Mouse (Mus musculus) embryonic facial prominence, embryonic 10.5 days (tissue): Measurements from ENCODE around the gene Dnaic2. TPM values are rescaled to one million over a fixed set of nuclear protein-coding genes. Genes with fewer than 3 reads are reported as not detected.

Experiments used
- DNase-seq: peaks from one replicate; pipeline ENCODE4 v3.0.0-alpha.2; 2017; ENCODE audit warnings: low spot score
- H3K27ac ChIP-seq: fragments of 300-500 bp; sonication (generic); replicated peaks from 2 replicates; pipeline ENCODE4 v1.5.1; 2016; ENCODE audit warnings: mild to moderate bottlenecking
- H3K27me3 ChIP-seq: fragments of 300-500 bp; sonication (generic); replicated peaks from 2 replicates; pipeline ENCODE4 v1.6.1; 2016; ENCODE audit warnings: low read depth, mild to moderate bottlenecking; ENCODE audit not compliant: poor library complexity, severe bottlenecking
- H3K36me3 ChIP-seq: fragments of 300-500 bp; sonication (generic); replicated peaks from 2 replicates; pipeline ENCODE4 v1.6.1; 2016; ENCODE audit warnings: mild to moderate bottlenecking, moderate library complexity
- H3K4me1 ChIP-seq: fragments of 300-500 bp; sonication (generic); 2 replicates; pipeline ENCODE4 v1.6.1; 2016
- H3K4me3 ChIP-seq: fragments of 300-500 bp; sonication (generic); 2 replicates; pipeline ENCODE4 v1.5.1; 2016; ENCODE audit warnings: mild to moderate bottlenecking, moderate library complexity
- H3K9me3 ChIP-seq: fragments of 300-500 bp; sonication (generic); 2 replicates; pipeline ENCODE4 v1.6.1; 2016; ENCODE audit warnings: mild to moderate bottlenecking
- WGBS: fragments of 180-500 bp; shearing (Covaris S2); methylation state at CpG from one replicate; pipeline ENCODE4 v1.1.7; 2016; 5-methylcytosine and 5-hydroxymethylcytosine counted together
- polyA plus RNA-seq: library from polyadenylated mRNA; unstranded; fragments of >200 nt; fragmentation: Nextera tagmentation; extraction: Ambion mirVana; gene quantifications from 2 replicates; pipeline ENCODE4 v1.2.1, GENCODE M21; 2016

The Dnaic2 gene
- polyA plus RNA-seq, 1 experiment from 2014 or later, result 1.8 TPM

GRCm38 (mm10) chr11:114687574-114688188, 39.5 kb upstream of the Dnaic2 start:
- no peaks in the 10 kb centered on the region for H3K9me3 ChIP-seq
- no peak for DNase-seq
- H3K4me3 ChIP-seq, result no peak overlapping the region
- H3K36me3 ChIP-seq, result peaks cover 20% of the 10 kb centered on the region
- peaks cover 58% of the 10 kb centered on the region for H3K4me1 ChIP-seq
- WGBS, result 60% methylated on average over 10 of the region's 10 CpGs
- H3K27ac ChIP-seq, result peak overlapping the region; percentile 20; the same call in 1 of the 2 replicates
- H3K27me3 ChIP-seq, result no peaks in the 10 kb centered on the region

- Histone ChIP-seq H3K27ac (no peak overlapping the region), H3K36me3 (peaks cover 18% of the 10 kb centered on the region), H3K9me3 (no peaks in the 10 kb centered on the region), H3K27me3 (no peaks in the 10 kb centered on the region), H3K4me3 (no peak overlapping the region), H3K4me1 (peaks cover 57% of the 10 kb centered on the region)
- DNase-seq, result no peak
- WGBS, result 77% methylated on average over 3 of the region's 3 CpGs
Observed at GRCm38 (mm10) chr11:114688729-114689128, 38.5 kb upstream of the Dnaic2 start.

- WGBS, result 95% methylated on average over 15 of the region's 15 CpGs
- Histone ChIP-seq H3K36me3 (peaks cover 25% of the 10 kb centered on the region), H3K27me3 (no peaks in the 10 kb centered on the region), H3K4me1 (peaks cover 42% of the 10 kb centered on the region), H3K27ac (no peak overlapping the region), H3K9me3 (no peaks in the 10 kb centered on the region), H3K4me3 (no peak overlapping the region)
- no peak for DNase-seq
Observed at GRCm38 (mm10) chr11:114690192-114690591, 37.0 kb upstream of the Dnaic2 start.

GRCm38 (mm10) chr11:114691454-114692182, 35.6 kb upstream of the Dnaic2 start:
- Histone ChIP-seq H3K9me3 (no peaks in the 10 kb centered on the region), H3K4me1 (peaks cover 30% of the 10 kb centered on the region)
- DNase-seq, result no peak

GRCm38 (mm10) chr11:114692601-114693000, 34.6 kb upstream of the Dnaic2 start:
- peaks cover 25% of the 10 kb centered on the region for H3K4me1 ChIP-seq
- peaks cover 29% of the 10 kb centered on the region for H3K36me3 ChIP-seq
- no peak overlapping the region for H3K4me3 ChIP-seq
- no peaks in the 10 kb centered on the region for H3K9me3 ChIP-seq
- H3K27ac ChIP-seq, result no peak overlapping the region; the same call in 1 of the 2 replicates
- H3K27me3 ChIP-seq, result no peaks in the 10 kb centered on the region
- 40% methylated on average over 7 of the region's 7 CpGs for WGBS
- no peak for DNase-seq

More at GRCm38 (mm10) chr11:114691454-114692182, 35.6 kb upstream of the Dnaic2 start:
- WGBS, result 58% methylated on average over 6 of the region's 6 CpGs
- Histone ChIP-seq H3K27me3 (no peaks in the 10 kb centered on the region), H3K4me3 (no peak overlapping the region), H3K27ac (peak overlapping the region; percentile 19; the same call in 1 of the 2 replicates), H3K36me3 (peaks cover 26% of the 10 kb centered on the region)

GRCm38 (mm10) chr11:114693456-114693855, 33.8 kb upstream of the Dnaic2 start:
- DNase-seq, result no peak
- H3K27ac ChIP-seq, result no peak overlapping the region
- H3K9me3 ChIP-seq, result no peaks in the 10 kb centered on the region
- WGBS, result 92% methylated on average over 6 of the region's 6 CpGs
- peaks cover 32% of the 10 kb centered on the region for H3K36me3 ChIP-seq
- peaks cover 20% of the 10 kb centered on the region for H3K4me1 ChIP-seq
- no peaks in the 10 kb centered on the region for H3K27me3 ChIP-seq
- H3K4me3 ChIP-seq, result no peak overlapping the region

GRCm38 (mm10) chr11:114694451-114694850, 32.8 kb upstream of the Dnaic2 start:
- DNase-seq, result no peak
- H3K9me3 ChIP-seq, result no peaks in the 10 kb centered on the region

GRCm38 (mm10) chr11:114698496-114698895, 28.7 kb upstream of the Dnaic2 start:
- H3K4me1 ChIP-seq, result peaks cover 13% of the 10 kb centered on the region
- peaks cover 23% of the 10 kb centered on the region for H3K36me3 ChIP-seq
- no peak overlapping the region for H3K4me3 ChIP-seq
- DNase-seq, result no peak
- WGBS, result 92% methylated on average over 7 of the region's 7 CpGs
- H3K27ac ChIP-seq, result no peak overlapping the region
- H3K9me3 ChIP-seq, result no peaks in the 10 kb centered on the region
- H3K27me3 ChIP-seq, result no peaks in the 10 kb centered on the region

More at GRCm38 (mm10) chr11:114694451-114694850, 32.8 kb upstream of the Dnaic2 start:
- Histone ChIP-seq H3K4me3 (no peak overlapping the region), H3K27me3 (no peaks in the 10 kb centered on the region), H3K27ac (no peak overlapping the region), H3K4me1 (peaks cover 20% of the 10 kb centered on the region), H3K36me3 (peaks cover 34% of the 10 kb centered on the region)
- 80% methylated on average over 2 of the region's 2 CpGs for WGBS

GRCm38 (mm10) chr11:114699511-114699910, 27.7 kb upstream of the Dnaic2 start:
- H3K4me1 ChIP-seq, result peaks cover 23% of the 10 kb centered on the region
- H3K4me3 ChIP-seq, result no peak overlapping the region
- H3K27ac ChIP-seq, result no peak overlapping the region
- H3K36me3 ChIP-seq, result peaks cover 21% of the 10 kb centered on the region
- 86% methylated on average over 12 of the region's 12 CpGs for WGBS
- no peaks in the 10 kb centered on the region for H3K9me3 ChIP-seq
- no peaks in the 10 kb centered on the region for H3K27me3 ChIP-seq
- DNase-seq, result no peak

GRCm38 (mm10) chr11:114702311-114702995, 24.8 kb upstream of the Dnaic2 start:
- no peaks in the 10 kb centered on the region for H3K9me3 ChIP-seq
- no peaks in the 10 kb centered on the region for H3K27me3 ChIP-seq
- 89% methylated on average over 15 of the region's 15 CpGs for WGBS
- H3K36me3 ChIP-seq, result peaks cover 5% of the 10 kb centered on the region
- no peak for DNase-seq
- 0 out of 2 replicates have a peak overlapping the region, but pooled peaks have one; percentile 8 for H3K27ac ChIP-seq
- H3K4me3 ChIP-seq, result no peak overlapping the region
- H3K4me1 ChIP-seq, result peaks cover 27% of the 10 kb centered on the region

GRCm38 (mm10) chr11:114702996-114703361, 24.2 kb upstream of the Dnaic2 start:
- Histone ChIP-seq H3K4me3 (no peak overlapping the region), H3K4me1 (peaks cover 27% of the 10 kb centered on the region), H3K36me3 (peaks cover 9% of the 10 kb centered on the region), H3K27ac (no peak overlapping the region), H3K27me3 (no peaks in the 10 kb centered on the region), H3K9me3 (no peaks in the 10 kb centered on the region)
- WGBS, result 89% methylated on average over 6 of the region's 6 CpGs
- no peak for DNase-seq

GRCm38 (mm10) chr11:114704071-114704913, 22.9 kb upstream of the Dnaic2 start:
- peaks cover 27% of the 10 kb centered on the region for H3K4me1 ChIP-seq
- H3K36me3 ChIP-seq, result peaks cover 17% of the 10 kb centered on the region
- no peak overlapping the region for H3K4me3 ChIP-seq
- no peaks in the 10 kb centered on the region for H3K27me3 ChIP-seq
- DNase-seq, result no peak
- 53% methylated on average over 22 of the region's 22 CpGs for WGBS
- H3K27ac ChIP-seq, result 0 out of 2 replicates have a peak overlapping the region, but pooled peaks have one; percentile 16
- H3K9me3 ChIP-seq, result no peaks in the 10 kb centered on the region
